Mouse (Mus musculus): ENCODE measurements around the gene Vps18. TPM values are rescaled to one million over a fixed set of nuclear protein-coding genes. Genes with fewer than 3 reads are reported as not detected.

The Vps18 gene
- polyA plus RNA-seq, 1 experiment from 2014 or later, result 13.4 TPM

- Histone ChIP-seq H3K36me3 (ENCODE audit: insufficient read depth, low read length) (no peaks in the 10 kb centered on the region), H3K9me3 (replicated peaks; ENCODE audit: low read length) (no peaks in the 10 kb centered on the region), H3K9ac (ENCODE audit: low read depth, low read length) (0 out of 2 replicates have a peak overlapping the region, but pooled peaks have one; percentile 31), H3K27ac (no peak overlapping the region), H3K27me3 (ENCODE audit: insufficient read depth, low read length) (peaks cover 8% of the 10 kb centered on the region), H3K4me2 (ENCODE audit: low read length) (0 out of 2 replicates have a peak overlapping the region, but pooled peaks have one; percentile 2), H3K4me1 (replicated peaks; ENCODE audit: insufficient read depth, low read length) (peaks cover under 1% of the 10 kb centered on the region; the same call in 1 of the 2 replicates), H3K4me3 (replicated peaks; ENCODE audit: low read depth, low read length) (no peak overlapping the region)
- ATAC-seq (replicated peaks; ENCODE audit: low FRiP score, low read depth) (no peak), DNase-seq (ENCODE audit: low spot score) (no peak)
- TF ChIP-seq CTCF (IDR thresholded peaks at IDR 0.05; ENCODE audit: low read depth), result no peak
- WGBS, result 79% methylated on average over 24 of the region's 24 CpGs
Measured at GRCm38 (mm10) chr2:119332177-119332661, 43.7 kb downstream of the Vps18 start.

- H3K4me2 ChIP-seq (ENCODE audit: low read length), result peak overlapping the region; percentile 10; the same call in 1 of the 2 replicates
- 56% methylated on average over 1 of the region's 1 CpGs for WGBS
- no peak for TF ChIP-seq CTCF (IDR thresholded peaks at IDR 0.05; ENCODE audit: low read depth)
Measured at GRCm38 (mm10) chr2:119334135-119334534, 45.6 kb downstream of the Vps18 start.

GRCm38 (mm10) chr2:119334964-119335525 lies 46.5 kb downstream of the Vps18 start:
- Histone ChIP-seq H3K4me3 (replicated peaks; ENCODE audit: low read depth, low read length) (no peak overlapping the region), H3K4me2 (ENCODE audit: low read length) (no peak overlapping the region), H3K27ac (no peak overlapping the region), H3K9me3 (replicated peaks; ENCODE audit: low read length) (no peaks in the 10 kb centered on the region), H3K4me1 (replicated peaks; ENCODE audit: insufficient read depth, low read length) (no peaks in the 10 kb centered on the region), H3K36me3 (ENCODE audit: insufficient read depth, low read length) (no peaks in the 10 kb centered on the region), H3K27me3 (ENCODE audit: insufficient read depth, low read length) (no peaks in the 10 kb centered on the region), H3K9ac (ENCODE audit: low read depth, low read length) (no peak overlapping the region)
- 82% methylated on average over 7 of the region's 7 CpGs for WGBS
- no peak for TF ChIP-seq CTCF (IDR thresholded peaks at IDR 0.05; ENCODE audit: low read depth)
- no peak for ATAC-seq (replicated peaks; ENCODE audit: low FRiP score, low read depth)
- no peak for DNase-seq (ENCODE audit: low spot score)

More at GRCm38 (mm10) chr2:119334135-119334534, 45.6 kb downstream of the Vps18 start:
- H3K27ac ChIP-seq, result no peak overlapping the region
- H3K4me1 ChIP-seq (replicated peaks; ENCODE audit: insufficient read depth, low read length), result no peaks in the 10 kb centered on the region
- no peak overlapping the region for H3K9ac ChIP-seq (ENCODE audit: low read depth, low read length)
- no peaks in the 10 kb centered on the region for H3K36me3 ChIP-seq (ENCODE audit: insufficient read depth, low read length)
- no peaks in the 10 kb centered on the region for H3K27me3 ChIP-seq (ENCODE audit: insufficient read depth, low read length)
- ATAC-seq (replicated peaks; ENCODE audit: low FRiP score, low read depth) (no peak), DNase-seq (ENCODE audit: low spot score) (no peak)
- no peak overlapping the region for H3K4me3 ChIP-seq (replicated peaks; ENCODE audit: low read depth, low read length)
- H3K9me3 ChIP-seq (replicated peaks; ENCODE audit: low read length), result no peaks in the 10 kb centered on the region

- H3K27ac ChIP-seq, result no peak overlapping the region; the same call in 1 of the 2 replicates
- no peaks in the 10 kb centered on the region for H3K27me3 ChIP-seq (ENCODE audit: insufficient read depth, low read length)
- 76% methylated on average over 1 of the region's 1 CpGs for WGBS
- TF ChIP-seq CTCF (IDR thresholded peaks at IDR 0.05; ENCODE audit: low read depth), result no peak
- H3K36me3 ChIP-seq (ENCODE audit: insufficient read depth, low read length), result no peaks in the 10 kb centered on the region
- no peak overlapping the region for H3K4me2 ChIP-seq (ENCODE audit: low read length)
- H3K4me3 ChIP-seq (replicated peaks; ENCODE audit: low read depth, low read length), result no peak overlapping the region
- ATAC-seq (replicated peaks; ENCODE audit: low FRiP score, low read depth), result no peak
- no peaks in the 10 kb centered on the region for H3K9me3 ChIP-seq (replicated peaks; ENCODE audit: low read length)
- H3K4me1 ChIP-seq (replicated peaks; ENCODE audit: insufficient read depth, low read length), result no peaks in the 10 kb centered on the region
- H3K9ac ChIP-seq (ENCODE audit: low read depth, low read length), result no peak overlapping the region
- DNase-seq (ENCODE audit: low spot score), result no peak
Measured at GRCm38 (mm10) chr2:119335535-119335934, 47.0 kb downstream of the Vps18 start.

- DNase-seq (ENCODE audit: low spot score) (no peak), ATAC-seq (replicated peaks; ENCODE audit: low FRiP score, low read depth) (no peak)
- Histone ChIP-seq H3K36me3 (ENCODE audit: insufficient read depth, low read length) (no peaks in the 10 kb centered on the region), H3K27ac (peak overlapping the region; percentile 67; the same call in 1 of the 2 replicates), H3K4me3 (replicated peaks; ENCODE audit: low read depth, low read length) (no peak overlapping the region), H3K4me1 (replicated peaks; ENCODE audit: insufficient read depth, low read length) (no peaks in the 10 kb centered on the region), H3K9me3 (replicated peaks; ENCODE audit: low read length) (no peaks in the 10 kb centered on the region), H3K9ac (ENCODE audit: low read depth, low read length) (no peak overlapping the region), H3K4me2 (ENCODE audit: low read length) (no peak overlapping the region), H3K27me3 (ENCODE audit: insufficient read depth, low read length) (no peaks in the 10 kb centered on the region)
- TF ChIP-seq CTCF (IDR thresholded peaks at IDR 0.05; ENCODE audit: low read depth), result no peak
- 64% methylated on average over 2 of the region's 2 CpGs for WGBS
Measured at GRCm38 (mm10) chr2:119336002-119336401, 47.5 kb downstream of the Vps18 start.

GRCm38 (mm10) chr2:119336470-119336869 lies 47.9 kb downstream of the Vps18 start:
- Histone ChIP-seq H3K27me3 (ENCODE audit: insufficient read depth, low read length) (no peaks in the 10 kb centered on the region), H3K36me3 (ENCODE audit: insufficient read depth, low read length) (no peaks in the 10 kb centered on the region), H3K4me3 (replicated peaks; ENCODE audit: low read depth, low read length) (no peak overlapping the region), H3K9me3 (replicated peaks; ENCODE audit: low read length) (no peaks in the 10 kb centered on the region), H3K4me1 (replicated peaks; ENCODE audit: insufficient read depth, low read length) (no peaks in the 10 kb centered on the region), H3K27ac (peak overlapping the region; percentile 67; the same call in 1 of the 2 replicates), H3K9ac (ENCODE audit: low read depth, low read length) (no peak overlapping the region), H3K4me2 (ENCODE audit: low read length) (no peak overlapping the region)
- WGBS, result 71% methylated on average over 10 of the region's 10 CpGs
- ATAC-seq (replicated peaks; ENCODE audit: low FRiP score, low read depth) (no peak), DNase-seq (ENCODE audit: low spot score) (no peak)
- TF ChIP-seq CTCF (IDR thresholded peaks at IDR 0.05; ENCODE audit: low read depth), result no peak

All from kidney, postnatal 0 days (tissue).